Mouse (Mus musculus): ENCODE data around the gene Stx19.

- TF ChIP-seq CTCF (IDR thresholded peaks at IDR 0.05; ENCODE audit: insufficient read depth, low read depth, low read length) = 0 out of 2 replicates have a peak, but pooled peaks have one; percentile 10
- no peak for TF ChIP-seq POLR2A (IDR thresholded peaks at IDR 0.05; ENCODE audit: insufficient read depth, low read depth, low read length)
These were observed 18.0 kb downstream of the Stx19 start for GRCm38 (mm10) chr16:62832481-62832880.
